ENCODE assay signal across 13 mouse cellular contexts in genomic region chr8:123036956-123037355, GRCm38 (mm10). TPM values are rescaled to one million over a fixed set of nuclear protein-coding genes. Genes with fewer than 3 reads are reported as not detected.
A peak's percentile ranks its signal among the peaks of the same experiment; 100 is the strongest.
DNase-seq lines count a peak whose midpoint lies in the region; ATAC-seq and TF ChIP-seq lines count a peak whose summit lies in the region.
"Had no signal": no experiment of that assay in that cellular context is flagged by ENCODE, and none has a peak within 500 bp of the region (broad histone marks: within the 10 kb centered on the region; RNA-seq: fewer than 3 reads in every experiment).

No protein-coding gene starts in this region.

- no peaks in the 10 kb centered on the region for H3K9me3 ChIP-seq in G1E (replicated peaks)
- H3K9me3 ChIP-seq in hindbrain, embryonic 10.5 days = no peaks in the 10 kb centered on the region
- H3K9me3 ChIP-seq in forebrain, embryonic 12.5 days = no peaks in the 10 kb centered on the region
- H3K9me3 ChIP-seq: midbrain, embryonic 10.5 days had no signal

- H3K36me3 ChIP-seq in G1E (replicated peaks) = peaks cover 19% of the 10 kb centered on the region
- H3K36me3 ChIP-seq in hindbrain, embryonic 10.5 days = no peaks in the 10 kb centered on the region
- no peaks in the 10 kb centered on the region for H3K36me3 ChIP-seq in forebrain, embryonic 12.5 days (replicated peaks)
- H3K36me3 ChIP-seq: midbrain, embryonic 10.5 days had no signal

- no peak overlapping the region for H3K4me2 ChIP-seq in forebrain, embryonic 12.5 days

- H3K27ac ChIP-seq in hindbrain, embryonic 10.5 days = no peak overlapping the region
- no peak overlapping the region for H3K27ac ChIP-seq in forebrain, embryonic 12.5 days
- H3K27ac ChIP-seq: midbrain, embryonic 10.5 days had no signal

- no peak overlapping the region; the same call in 1 of the 2 replicates for H3K4me3 ChIP-seq in G1E (ENCODE audit: low read depth, low read length)
- H3K4me3 ChIP-seq in hindbrain, embryonic 10.5 days = no peak overlapping the region
- no peak overlapping the region for H3K4me3 ChIP-seq in forebrain, embryonic 12.5 days (replicated peaks)
- H3K4me3 ChIP-seq: midbrain, embryonic 10.5 days had no signal

- peaks cover 77% of the 10 kb centered on the region for H3K4me1 ChIP-seq in G1E (ENCODE audit: insufficient read depth, low read depth, low read length)
- peaks cover 50% of the 10 kb centered on the region for H3K4me1 ChIP-seq in hindbrain, embryonic 10.5 days (replicated peaks)
- peaks cover 50% of the 10 kb centered on the region for H3K4me1 ChIP-seq in forebrain, embryonic 12.5 days

- ATAC-seq in G1E (ENCODE audit: extremely low read depth, insufficient number of reproducible peaks, low FRiP score, poor library complexity, severe bottlenecking) = peak; percentile 54
- no peak for ATAC-seq in forebrain, embryonic 12.5 days (ENCODE audit: low FRiP score)
- ATAC-seq: forebrain, embryonic 16.5 days had no signal

- WGBS in hindbrain, embryonic 10.5 days = 85% methylated on average over 3 of the region's 3 CpGs
- 71% methylated on average over 3 of the region's 3 CpGs for WGBS in forebrain, embryonic 12.5 days

- no peaks in the 10 kb centered on the region for H3K27me3 ChIP-seq in G1E (ENCODE audit: insufficient read depth, low read length)
- no peaks in the 10 kb centered on the region for H3K27me3 ChIP-seq in hindbrain, embryonic 10.5 days (ENCODE audit: insufficient read depth, poor library complexity, severe bottlenecking)
- H3K27me3 ChIP-seq in forebrain, embryonic 12.5 days = no peaks in the 10 kb centered on the region
- H3K27me3 ChIP-seq: CH12.LX had no signal

- no peak overlapping the region for H3K9ac ChIP-seq in forebrain, embryonic 12.5 days

- TF ChIP-seq CTCF in G1E (IDR thresholded peaks at IDR 0.05; ENCODE audit: low read depth, low read length) = no peak

- DNase-seq in gastrocnemius, postnatal 14 days = peak; percentile 38
- DNase-seq in gastrocnemius, postnatal 10 days = no peak
- DNase-seq in G1E (ENCODE audit: low spot score) = peak; percentile 32
- peak; percentile 82 for DNase-seq in induced T-regulatory cell, adult 2 months (ENCODE audit: low read depth)
- peak; percentile 69 for DNase-seq in naive thymus-derived CD4-positive, alpha-beta T cell, adult 2 months (ENCODE audit: low read depth)
- DNase-seq in layer of hippocampus, adult 8-10 months (ENCODE audit: low spot score in 2 of 2) = no peak
- no peak for DNase-seq in hindbrain, embryonic 10.5 days (ENCODE audit: low spot score)
- DNase-seq: cerebellum, adult 9-10 months; kidney, postnatal 10 days had no signal

- intact Hi-C loops in gastrocnemius, postnatal 14 days (cut with DNase I; ENCODE audit: low total_unique reads) = no loop called here

RNA-seq across cellular contexts. Expression of gene Ankrd11, which starts 5.1 kb away (rescaled TPM):
- total RNA-seq in gastrocnemius, postnatal 14 days (2021) = 10 to 100 TPM; 40.2 to 43.2 TPM
- 10 to 100 TPM; 52.0 to 65.8 TPM for total RNA-seq in gastrocnemius, postnatal 10 days (2021)
- total RNA-seq in G1E (2014; fragmentation: Nextera tagmentation) (115 and 128 TPM in 2 replicates), G1E (2017) (51.5 and 57.3 TPM in 2 replicates)
- 90.7 and 96.3 TPM in 2 replicates for polyA plus RNA-seq in G1E (2012)
- total RNA-seq in layer of hippocampus, adult 8-10 months (2022) = 100 to 1,000 TPM; 149 to 174 (median 162) TPM
- 31.4 and 34.3 TPM in 2 replicates for polyA plus RNA-seq in hindbrain, embryonic 10.5 days (2016; fragmentation: Nextera tagmentation; extraction: Ambion mirVana)
- 38.4 and 65.7 TPM in 2 replicates for polyA plus RNA-seq in forebrain, embryonic 12.5 days (2016; fragmentation: Nextera tagmentation; extraction: Ambion mirVana)

RNA-seq across cellular contexts. Expression of gene Spg7, which starts 25.8 kb away (rescaled TPM):
- total RNA-seq in gastrocnemius, postnatal 14 days (2021) = 10 to 100 TPM; 49.0 to 59.2 TPM
- total RNA-seq in gastrocnemius, postnatal 10 days (2021) = 10 to 100 TPM; 49.6 to 56.8 TPM
- total RNA-seq in G1E (2014; fragmentation: Nextera tagmentation) (11.7 and 14.2 TPM in 2 replicates), G1E (2017) (36.7 and 40.2 TPM in 2 replicates)
- polyA plus RNA-seq in G1E (2012) = 20.9 and 22.6 TPM in 2 replicates
- 10 to 100 TPM; 51.8 to 64.2 (median 60.9) TPM for total RNA-seq in layer of hippocampus, adult 8-10 months (2022)
- polyA plus RNA-seq in hindbrain, embryonic 10.5 days (2016; fragmentation: Nextera tagmentation; extraction: Ambion mirVana) = 56.6 and 58.2 TPM in 2 replicates
- 59.1 and 61.6 TPM in 2 replicates for polyA plus RNA-seq in forebrain, embryonic 12.5 days (2016; fragmentation: Nextera tagmentation; extraction: Ambion mirVana)

Comparison
In these comparisons a context has a peak if more than half of its experiments do, and no peak if none do; other contexts are left out.
1. DNase-seq: peak in gastrocnemius, postnatal 14 days (single experiment), G1E (single experiment), induced T-regulatory cell, adult 2 months (single experiment) and naive thymus-derived CD4-positive, alpha-beta T cell, adult 2 months (single experiment); none in gastrocnemius, postnatal 10 days (single experiment), layer of hippocampus, adult 8-10 months (0 of 2) and hindbrain, embryonic 10.5 days (single experiment).